Mouse (Mus musculus): Measurements from ENCODE around the gene Stra8. TPM values are rescaled to one million over a fixed set of nuclear protein-coding genes. Genes with fewer than 3 reads are reported as not detected.

The Stra8 gene
- total RNA-seq, 4 experiments from 2014 or later = not detected

GRCm38 (mm10) chr6:34902578-34902977, 17.4 kb upstream of the Stra8 start:
- no peak for DNase-seq (ENCODE audit: low spot score)

- no peak for DNase-seq (ENCODE audit: low spot score)
These were observed 16.5 kb upstream of the Stra8 start for GRCm38 (mm10) chr6:34903441-34903840.

GRCm38 (mm10) chr6:34903851-34904250, 16.1 kb upstream of the Stra8 start:
- DNase-seq (ENCODE audit: low spot score) = no peak

- DNase-seq (ENCODE audit: low spot score) = no peak
These were observed 15.6 kb upstream of the Stra8 start for GRCm38 (mm10) chr6:34904361-34904760.

- no peak for DNase-seq (ENCODE audit: low spot score)
These were observed 13.8 kb upstream of the Stra8 start for GRCm38 (mm10) chr6:34906125-34906524.

- DNase-seq (ENCODE audit: low spot score) = peak; percentile 36
These were observed 13.3 kb upstream of the Stra8 start for GRCm38 (mm10) chr6:34906661-34907060.

GRCm38 (mm10) chr6:34907121-34907614, 12.8 kb upstream of the Stra8 start:
- peak; percentile 39 for DNase-seq (ENCODE audit: low spot score)

- DNase-seq (ENCODE audit: low spot score) = no peak
These were observed 12.2 kb upstream of the Stra8 start for GRCm38 (mm10) chr6:34907696-34908260.

- DNase-seq (ENCODE audit: low spot score) = no peak
These were observed 10.2 kb upstream of the Stra8 start for GRCm38 (mm10) chr6:34909631-34910345.

GRCm38 (mm10) chr6:34910371-34911219, 9.4 kb upstream of the Stra8 start, which contains the start of gene Wdr91:
Gene Wdr91 (minus strand): TSS chr6:34910876.
- DNase-seq (ENCODE audit: low spot score) = peak; percentile 88

GRCm38 (mm10) chr6:34913341-34914040, 6.5 kb upstream of the Stra8 start:
- no peak for DNase-seq (ENCODE audit: low spot score)

GRCm38 (mm10) chr6:34914462-34914861, 5.5 kb upstream of the Stra8 start:
- no peak for DNase-seq (ENCODE audit: low spot score)

GRCm38 (mm10) chr6:34919146-34919545, 817 bp upstream of the Stra8 start:
- no peak for DNase-seq (ENCODE audit: low spot score)

GRCm38 (mm10) chr6:34920631-34921030, 668 bp downstream of the Stra8 start:
- DNase-seq (ENCODE audit: low spot score) = no peak

GRCm38 (mm10) chr6:34921941-34922340, 2.0 kb downstream of the Stra8 start:
- DNase-seq (ENCODE audit: low spot score) = peak; percentile 29

GRCm38 (mm10) chr6:34927156-34927555, 7.2 kb downstream of the Stra8 start:
- DNase-seq (ENCODE audit: low spot score) = peak; percentile 58

- DNase-seq (ENCODE audit: low spot score) = no peak
These were observed 7.6 kb downstream of the Stra8 start for GRCm38 (mm10) chr6:34927594-34927993.

- no peak for DNase-seq (ENCODE audit: low spot score)
These were observed 12.7 kb downstream of the Stra8 start for GRCm38 (mm10) chr6:34932633-34933032.

- no peak for DNase-seq (ENCODE audit: low spot score)
These were observed 16.8 kb downstream of the Stra8 start for GRCm38 (mm10) chr6:34936743-34937142.

- DNase-seq (ENCODE audit: low spot score) = no peak
These were observed 18.4 kb downstream of the Stra8 start for GRCm38 (mm10) chr6:34938280-34938928.

GRCm38 (mm10) chr6:34938929-34939325, 19.0 kb downstream of the Stra8 start:
- DNase-seq (ENCODE audit: low spot score) = no peak
